Mouse (Mus musculus) C2C12 (cell line): ENCODE data around the gene Taf1b.

ENCODE experiments used
- CEBPB ChIP-seq: IDR thresholded peaks from one replicate; pipeline ENCODE4 v1.6.1; 2011; ENCODE audit warnings: low read depth, mild to moderate bottlenecking, control low read depth, moderate library complexity
- CTCF ChIP-seq: IDR thresholded peaks from one replicate; pipeline ENCODE4 v1.5.1; 2011; ENCODE audit not compliant: control insufficient read depth, insufficient read depth, insufficient read length
- MAX ChIP-seq: IDR thresholded peaks from one replicate; pipeline ENCODE4 v1.6.1; 2011; ENCODE audit warnings: mild to moderate bottlenecking, control low read depth
- MYOD1 ChIP-seq: IDR thresholded peaks from one replicate; pipeline ENCODE4 v1.6.1; 2011; ENCODE audit warnings: low read depth; ENCODE audit not compliant: control insufficient read depth, insufficient read length

DNA sequence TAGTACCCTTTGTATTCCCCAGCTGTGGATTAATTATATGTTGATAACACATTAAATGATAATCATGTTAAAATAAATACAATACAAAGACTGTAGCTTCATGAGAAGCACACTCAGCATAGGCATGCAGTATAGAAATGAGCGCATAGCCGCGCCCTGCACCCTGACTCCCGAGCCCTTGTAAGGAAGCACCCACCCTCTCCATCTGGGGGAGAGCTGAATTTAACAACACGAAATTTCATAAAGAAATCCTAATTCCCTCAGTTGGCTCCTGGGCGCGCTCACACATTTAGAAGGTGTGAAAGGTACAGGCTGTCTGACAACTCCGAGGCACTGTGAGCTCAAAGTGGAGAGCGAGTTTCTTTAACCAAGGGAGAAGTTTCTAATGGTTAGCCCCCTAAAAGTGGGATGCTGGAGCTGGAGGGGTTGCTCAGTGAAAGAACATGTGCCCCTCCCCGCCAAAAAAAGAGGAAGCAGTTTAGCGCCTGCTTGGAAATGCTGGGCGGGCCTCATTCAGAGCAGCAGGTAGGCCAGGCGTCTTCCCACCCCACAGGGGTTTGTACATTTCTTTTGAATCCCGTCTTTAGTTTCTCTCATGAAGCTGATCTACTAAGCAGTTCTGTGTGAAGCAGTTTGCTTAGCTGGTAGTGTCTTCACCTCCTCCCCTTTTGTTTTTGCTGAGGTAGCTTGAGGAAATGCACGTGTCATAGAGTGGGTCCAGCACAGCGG lies 43.4 kb downstream of the Taf1b start:
- TF ChIP-seq CTCF (no peak), MAX (no peak), CEBPB (no peak), MYOD1 (no peak)
